Mouse (Mus musculus): ENCODE data around the gene Lysmd1. TPM values are rescaled to one million over a fixed set of nuclear protein-coding genes. Genes with fewer than 3 reads are reported as not detected.
A peak's percentile ranks its signal among the peaks of the same experiment; 100 is the strongest.

Lysmd1 gene
- total and polyA plus RNA-seq, 2 experiments, result 6.1 to 7.0 TPM

DNA sequence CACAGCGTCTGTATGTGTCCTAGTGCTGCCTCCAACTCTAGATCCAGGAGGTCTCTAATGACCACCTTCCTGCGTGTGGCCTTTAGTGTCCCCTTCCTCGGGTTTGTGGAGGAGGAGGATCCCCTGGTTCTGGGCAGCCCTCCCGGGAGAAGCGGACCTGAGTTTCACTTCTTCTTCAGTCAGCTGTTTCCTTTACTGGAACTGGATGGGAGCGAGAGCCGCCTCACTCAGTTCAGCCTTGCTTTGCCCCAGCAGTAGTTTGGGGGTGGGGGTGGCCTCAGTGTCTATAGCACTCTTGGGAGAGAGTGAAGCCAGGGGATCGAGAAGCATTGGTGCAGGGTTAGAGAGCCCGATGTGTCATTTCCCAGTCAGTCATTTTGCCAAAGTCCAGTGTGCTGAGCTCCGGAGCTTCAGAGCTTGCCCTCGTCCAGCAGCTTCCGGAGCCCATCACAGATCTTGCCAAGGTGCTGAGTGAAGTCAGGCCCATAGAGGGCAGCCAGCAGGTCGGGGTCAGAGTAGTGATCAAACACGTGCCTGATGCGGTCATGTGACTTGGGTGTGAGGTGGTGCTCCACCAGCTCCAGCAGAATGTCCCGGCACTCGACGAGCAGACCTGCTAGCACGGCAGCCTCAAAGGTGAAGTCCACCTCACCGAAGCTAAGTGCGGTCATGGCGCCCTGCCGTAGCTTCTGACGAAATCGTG, 5.8 kb downstream of the Lysmd1 start:
- H3K27ac ChIP-seq (replicated peaks; ENCODE audit: insufficient read depth, low read depth, low read length), result peak overlapping the region; percentile 68
- H3K4me3 ChIP-seq (ENCODE audit: insufficient read depth, low read depth, low read length), result peak overlapping the region; percentile 0
- peaks cover 10% of the 10 kb centered on the region; the same call in 1 of the 2 replicates for H3K4me1 ChIP-seq (ENCODE audit: control insufficient read depth, insufficient read depth, low read length)
- peak; percentile 99 for DNase-seq (ENCODE audit: extremely low read depth, low read depth, low spot score)
- H3K27me3 ChIP-seq (ENCODE audit: control insufficient read depth, insufficient read depth, low read length), result no peaks in the 10 kb centered on the region
- TF ChIP-seq POLR2A (IDR thresholded peaks at IDR 0.05; ENCODE audit: extremely low read depth, insufficient read depth, low read length) (no peak), CTCF (IDR thresholded peaks at IDR 0.05; ENCODE audit: low read depth, low read length) (no peak)
- no peaks in the 10 kb centered on the region; the same call in 1 of the 2 replicates for H3K79me2 ChIP-seq (ENCODE audit: control insufficient read depth, insufficient read depth, low read length)
- H3K9ac ChIP-seq (ENCODE audit: low read depth, low read length), result peak overlapping the region; percentile 51
- 42% methylated on average over 25 of the region's 25 CpGs for WGBS
- no peaks in the 10 kb centered on the region for H3K36me3 ChIP-seq (ENCODE audit: control insufficient read depth, insufficient read depth, low read length)

DNA sequence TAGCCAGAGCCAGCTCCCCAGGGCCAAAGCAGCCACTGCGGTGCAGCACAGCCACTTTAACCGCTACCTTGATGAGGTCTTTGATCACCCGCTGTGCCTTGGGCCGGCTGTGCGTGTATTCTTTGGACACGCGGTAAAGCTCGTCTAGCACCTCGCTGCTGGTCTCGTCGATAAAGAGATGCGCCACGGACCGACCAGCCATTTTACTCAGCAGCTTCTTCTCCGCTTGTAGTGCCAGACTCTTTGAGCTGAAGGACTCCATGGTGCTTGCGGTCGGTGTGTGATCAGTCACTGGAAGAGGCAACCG, 6.4 kb downstream of the Lysmd1 start:
- DNase-seq (ENCODE audit: extremely low read depth, low read depth, low spot score), result no peak
- Histone ChIP-seq H3K27me3 (ENCODE audit: control insufficient read depth, insufficient read depth, low read length) (no peaks in the 10 kb centered on the region), H3K4me3 (ENCODE audit: insufficient read depth, low read depth, low read length) (peak overlapping the region; percentile 0; the same call in 1 of the 2 replicates), H3K4me1 (ENCODE audit: control insufficient read depth, insufficient read depth, low read length) (peaks cover 10% of the 10 kb centered on the region; the same call in 1 of the 2 replicates), H3K27ac (replicated peaks; ENCODE audit: insufficient read depth, low read depth, low read length) (peak overlapping the region; percentile 17), H3K36me3 (ENCODE audit: control insufficient read depth, insufficient read depth, low read length) (no peaks in the 10 kb centered on the region), H3K79me2 (ENCODE audit: control insufficient read depth, insufficient read depth, low read length) (no peaks in the 10 kb centered on the region; the same call in 1 of the 2 replicates), H3K9ac (ENCODE audit: low read depth, low read length) (no peak overlapping the region)
- WGBS, result 54% methylated on average over 18 of the region's 18 CpGs
- TF ChIP-seq CTCF (IDR thresholded peaks at IDR 0.05; ENCODE audit: low read depth, low read length) (no peak), POLR2A (IDR thresholded peaks at IDR 0.05; ENCODE audit: extremely low read depth, insufficient read depth, low read length) (no peak)

DNA sequence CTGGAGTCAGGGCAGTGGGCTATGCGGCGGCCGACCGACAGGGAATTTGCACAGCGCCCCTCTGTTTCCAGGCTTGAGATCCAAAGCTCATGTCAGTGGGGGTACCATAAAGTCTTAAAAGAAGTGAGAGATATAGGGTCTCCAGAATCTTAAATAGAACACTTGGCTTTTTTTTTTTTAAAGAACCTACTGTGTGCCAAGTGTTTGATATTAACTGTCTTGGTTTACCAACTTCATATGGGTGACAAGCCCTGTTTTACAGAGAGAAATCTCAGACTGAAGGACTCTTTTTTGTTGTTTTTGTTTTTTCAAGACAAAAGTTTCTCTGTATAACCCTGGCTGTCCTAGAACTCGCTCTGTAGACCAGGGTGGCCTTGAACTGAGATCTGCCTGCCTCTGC, 6.9 kb downstream of the Lysmd1 start:
- DNase-seq (ENCODE audit: extremely low read depth, low read depth, low spot score), result no peak
- TF ChIP-seq POLR2A (IDR thresholded peaks at IDR 0.05; ENCODE audit: extremely low read depth, insufficient read depth, low read length) (no peak), CTCF (IDR thresholded peaks at IDR 0.05; ENCODE audit: low read depth, low read length) (no peak)
- no peaks in the 10 kb centered on the region for H3K79me2 ChIP-seq (ENCODE audit: control insufficient read depth, insufficient read depth, low read length)
- peaks cover 6% of the 10 kb centered on the region; the same call in 1 of the 2 replicates for H3K4me1 ChIP-seq (ENCODE audit: control insufficient read depth, insufficient read depth, low read length)
- peak overlapping the region; percentile 17; the same call in 1 of the 2 replicates for H3K27ac ChIP-seq (replicated peaks; ENCODE audit: insufficient read depth, low read depth, low read length)
- no peaks in the 10 kb centered on the region for H3K36me3 ChIP-seq (ENCODE audit: control insufficient read depth, insufficient read depth, low read length)
- no peak overlapping the region for H3K9ac ChIP-seq (ENCODE audit: low read depth, low read length)
- no peak overlapping the region for H3K4me3 ChIP-seq (ENCODE audit: insufficient read depth, low read depth, low read length)
- no peaks in the 10 kb centered on the region for H3K27me3 ChIP-seq (ENCODE audit: control insufficient read depth, insufficient read depth, low read length)
- WGBS, result 96% methylated on average over 6 of the region's 6 CpGs

DNA sequence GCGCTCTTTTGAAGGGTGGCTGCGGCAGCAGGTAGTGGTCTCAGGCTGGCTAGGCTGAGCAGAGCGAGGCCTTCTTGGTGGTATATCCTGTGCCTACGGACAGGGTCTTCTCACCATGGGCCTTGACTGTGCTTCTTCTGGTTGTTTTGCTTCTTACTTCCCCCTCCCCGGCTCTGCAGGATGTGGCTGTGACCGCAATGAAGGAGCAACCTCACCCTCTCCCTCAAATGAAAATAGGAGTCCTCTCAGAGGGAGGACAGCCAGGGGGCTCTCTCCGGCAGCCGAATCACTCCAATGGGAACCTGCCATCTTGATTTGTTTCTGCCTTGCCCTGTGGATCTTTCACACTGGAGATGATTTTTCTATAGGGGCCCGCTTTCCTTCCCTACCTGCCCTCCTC, 7.6 kb downstream of the Lysmd1 start:
- Histone ChIP-seq H3K4me3 (ENCODE audit: insufficient read depth, low read depth, low read length) (peak overlapping the region; percentile 52), H3K79me2 (ENCODE audit: control insufficient read depth, insufficient read depth, low read length) (no peaks in the 10 kb centered on the region), H3K9ac (ENCODE audit: low read depth, low read length) (peak overlapping the region; percentile 51), H3K4me1 (ENCODE audit: control insufficient read depth, insufficient read depth, low read length) (peaks cover 6% of the 10 kb centered on the region; the same call in 1 of the 2 replicates), H3K36me3 (ENCODE audit: control insufficient read depth, insufficient read depth, low read length) (no peaks in the 10 kb centered on the region), H3K27ac (replicated peaks; ENCODE audit: insufficient read depth, low read depth, low read length) (peak overlapping the region; percentile 48; the same call in 1 of the 2 replicates), H3K27me3 (ENCODE audit: control insufficient read depth, insufficient read depth, low read length) (no peaks in the 10 kb centered on the region)
- 95% methylated on average over 9 of the region's 9 CpGs for WGBS
- no peak for DNase-seq (ENCODE audit: extremely low read depth, low read depth, low spot score)
- TF ChIP-seq CTCF (IDR thresholded peaks at IDR 0.05; ENCODE audit: low read depth, low read length), result no peak
- no peak for TF ChIP-seq POLR2A (IDR thresholded peaks at IDR 0.05; ENCODE audit: extremely low read depth, insufficient read depth, low read length)

DNA sequence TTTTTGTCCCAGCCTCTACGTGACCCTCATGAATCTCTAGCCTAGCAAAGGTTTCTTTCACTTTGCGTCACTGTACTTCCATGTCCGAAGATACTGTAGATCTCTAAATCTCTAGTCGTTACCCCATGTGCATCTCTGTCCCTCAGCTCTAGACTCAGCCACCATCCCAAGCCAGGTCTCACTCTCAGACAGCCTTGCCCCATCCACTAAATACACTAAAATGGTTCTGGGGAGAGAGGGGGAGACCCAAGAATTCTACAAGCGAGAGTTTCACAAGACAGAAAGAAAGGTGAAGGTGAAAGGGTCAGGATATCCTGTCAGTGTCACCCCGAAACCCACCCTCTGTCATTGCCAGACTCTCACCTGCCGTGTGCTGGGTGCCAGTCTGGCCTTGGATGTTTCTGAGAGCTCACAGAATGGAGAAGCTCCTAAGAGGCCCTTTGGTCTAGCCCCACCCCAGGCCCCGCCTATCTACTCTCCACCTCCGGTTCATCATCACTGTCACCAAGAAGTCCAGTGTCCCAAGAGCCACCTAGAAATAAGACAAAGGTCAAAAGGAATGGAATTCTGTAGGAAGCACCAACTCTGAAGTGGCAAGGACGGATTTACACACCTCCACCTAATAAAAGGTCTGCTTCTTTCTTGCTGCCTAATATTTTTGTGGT, 8.2 kb downstream of the Lysmd1 start, which contains the start of gene Tnfaip8l2:
TSS of gene Tnfaip8l2 (minus strand) at position 409 of the 665 bp plus-strand sequence.
- Histone ChIP-seq H3K9ac (ENCODE audit: low read depth, low read length) (peak within 1 kb of the TSS; percentile 51), H3K36me3 (ENCODE audit: control insufficient read depth, insufficient read depth, low read length) (no peaks in the 10 kb centered on the region), H3K27ac (replicated peaks; ENCODE audit: insufficient read depth, low read depth, low read length) (peak within 1 kb of the TSS; percentile 48; the same call in 1 of the 2 replicates), H3K4me1 (ENCODE audit: control insufficient read depth, insufficient read depth, low read length) (peaks cover 6% of the 10 kb centered on the region; the same call in 1 of the 2 replicates), H3K79me2 (ENCODE audit: control insufficient read depth, insufficient read depth, low read length) (no peaks in the 10 kb centered on the region), H3K27me3 (ENCODE audit: control insufficient read depth, insufficient read depth, low read length) (no peaks in the 10 kb centered on the region), H3K4me3 (ENCODE audit: insufficient read depth, low read depth, low read length) (peak within 1 kb of the TSS; percentile 52)
- TF ChIP-seq CTCF (IDR thresholded peaks at IDR 0.05; ENCODE audit: low read depth, low read length) (no peak), POLR2A (IDR thresholded peaks at IDR 0.05; ENCODE audit: extremely low read depth, insufficient read depth, low read length) (no peak)
- 84% methylated on average over 10 of the region's 10 CpGs for WGBS
- DNase-seq (ENCODE audit: extremely low read depth, low read depth, low spot score), result no peak
